26 mouse cellular contexts compared by ENCODE assay signal in the genomic region with DNA sequence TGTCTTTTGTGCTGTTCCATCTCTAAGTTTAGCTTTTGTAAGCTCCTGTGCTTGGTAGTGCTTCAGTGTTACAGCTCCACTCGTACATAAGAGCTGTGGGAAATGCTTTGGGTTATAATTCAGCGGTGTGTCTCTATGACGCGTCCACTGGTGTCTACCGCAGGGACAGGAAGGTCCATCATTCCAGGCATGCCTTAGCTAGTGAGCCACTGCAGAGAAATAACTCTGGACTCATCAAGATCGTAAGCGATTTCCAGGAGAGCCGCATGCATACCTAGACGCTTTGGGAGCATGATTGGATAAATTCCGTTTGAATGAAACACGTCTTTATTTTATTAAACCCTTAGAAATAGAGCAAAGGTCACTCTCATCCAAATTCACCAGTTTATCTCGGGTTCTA.
"Had no signal": no experiment of that assay in that cellular context is flagged by ENCODE, and none has a peak within 500 bp of the region (broad histone marks: within the 10 kb centered on the region; RNA-seq: fewer than 3 reads in every experiment).

No protein-coding gene starts in this region.

- H3K4me3 ChIP-seq: gastrocnemius, adult 2 months; heart, adult 2 months; heart, embryonic 10.5 days; heart, embryonic 12.5 days; hindbrain, embryonic 13.5 days; hindbrain, embryonic 15.5 days; kidney, embryonic 15.5 days; limb, embryonic 13.5 days; limb, embryonic 15.5 days; liver, embryonic 13.5 days; liver, embryonic 15.5 days had no signal

- H3K27ac ChIP-seq: gastrocnemius, adult 2 months; heart, adult 2 months; heart, embryonic 10.5 days; hindbrain, embryonic 13.5 days; hindbrain, embryonic 15.5 days; hindbrain, postnatal 0 days; kidney, embryonic 15.5 days; kidney, postnatal 0 days; limb, embryonic 13.5 days; limb, embryonic 15.5 days; liver, embryonic 13.5 days; liver, embryonic 15.5 days had no signal

- H3K27me3 ChIP-seq: hindbrain, embryonic 13.5 days; hindbrain, embryonic 15.5 days; kidney, embryonic 15.5 days; limb, embryonic 13.5 days; limb, embryonic 15.5 days; liver, embryonic 13.5 days; liver, embryonic 15.5 days had no signal

- H3K36me3 ChIP-seq: hindbrain, embryonic 15.5 days; limb, embryonic 13.5 days; limb, embryonic 15.5 days had no signal

- DNase-seq: gastrocnemius, adult 2 months; gastrocnemius, postnatal 10 days; gastrocnemius, postnatal 36 days; heart, adult 11 months; heart, adult 2 months; heart, postnatal 14 days; heart, postnatal 36 days; kidney, adult 11 months; kidney, adult 9 months; kidney, postnatal 14 days; kidney, postnatal 36 days; layer of hippocampus, adult 9-11 months; layer of hippocampus, postnatal 36 days; left cerebral cortex, postnatal 4 days; liver, embryonic 13.5 days; liver, postnatal 0 days had no signal
